Mouse (Mus musculus) v-Abl transformed pro-B cells (cell line): ENCODE results near the gene Mgrn1.

ENCODE experiments used
- in situ Hi-C, 2 experiments: fragments of 400-800 bp; cut with MboI; formaldehyde crosslinking; loops; one replicate each; pipeline ENCODE4 v1.15.1; 2025; ENCODE audit not compliant: unreplicated experiment in 2 of 2

Mgrn1 gene

GRCm38 (mm10) chr16:4885760-4886689, at the start of gene Mgrn1:
Mgrn1 (plus strand) TSS chr16:4886249.
- in situ Hi-C loops = no loop called here

- in situ Hi-C loops = no loop called here
These were observed 48.4 kb upstream of the Mgrn1 start for GRCm38 (mm10) chr16:4837631-4838030.

- in situ Hi-C loops = no loop called here
These were observed 46.5 kb upstream of the Mgrn1 start for GRCm38 (mm10) chr16:4839552-4839951.

GRCm38 (mm10) chr16:4840231-4840630, 45.8 kb upstream of the Mgrn1 start:
- in situ Hi-C loops = no loop called here

DNA sequence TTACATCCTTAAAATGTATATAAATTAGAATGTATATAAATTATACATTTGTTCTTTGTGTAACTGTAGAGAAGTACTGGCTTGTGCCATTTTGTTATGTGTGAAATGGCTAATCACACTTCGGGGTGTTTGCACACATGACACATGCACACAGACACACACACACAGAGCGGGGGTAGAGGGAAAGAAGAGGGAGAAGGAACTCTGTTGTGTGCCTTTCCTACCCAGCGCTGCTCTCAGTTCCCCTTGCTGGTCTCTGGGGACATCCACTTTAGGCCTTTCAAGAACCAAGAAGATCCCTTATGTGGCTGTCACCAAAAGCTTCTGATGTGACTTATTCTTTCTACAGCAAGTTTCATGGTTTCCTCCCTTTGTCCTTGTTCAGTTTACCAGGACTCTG, 39.0 kb upstream of the Mgrn1 start:
- in situ Hi-C loops = no loop called here

DNA sequence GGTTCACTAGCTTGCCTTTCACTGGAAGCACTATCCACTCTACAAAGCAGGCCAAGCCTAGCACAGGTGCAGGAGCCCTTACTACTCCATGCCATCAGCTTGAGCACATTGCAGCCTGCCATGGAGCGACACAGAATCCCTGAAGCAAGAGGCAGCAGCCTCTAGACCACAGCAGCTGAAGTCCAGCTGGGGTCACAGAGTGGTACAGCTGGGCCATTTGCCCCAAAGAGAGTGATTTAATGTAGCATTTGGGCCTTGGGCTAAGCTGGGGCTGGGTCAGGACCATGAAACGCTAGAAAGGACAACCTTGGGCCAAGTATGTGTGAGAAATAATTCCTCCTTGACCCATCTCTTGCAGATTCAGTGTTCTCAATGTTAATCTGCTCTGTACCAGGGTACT, 38.0 kb upstream of the Mgrn1 start:
- in situ Hi-C loops = no loop called here

- in situ Hi-C loops = no loop called here
These were observed 35.7 kb upstream of the Mgrn1 start for GRCm38 (mm10) chr16:4850361-4850760.

GRCm38 (mm10) chr16:4850938-4851628, 35.0 kb upstream of the Mgrn1 start:
- in situ Hi-C loops = no loop called here

- in situ Hi-C loops = no loop called here
These were observed 30.9 kb upstream of the Mgrn1 start for GRCm38 (mm10) chr16:4855046-4855650.

- in situ Hi-C loops = loop anchor here in 1 of 2 experiments (10.0 kb wide), 1 partner anchor 53 kb away; no protein-coding TSS in a partner anchor
These were observed 24.7 kb upstream of the Mgrn1 start for GRCm38 (mm10) chr16:4861392-4861791.

GRCm38 (mm10) chr16:4862863-4863483, 23.1 kb upstream of the Mgrn1 start:
- in situ Hi-C loops = loop anchor here in 1 of 2 experiments (10.0 kb wide), 1 partner anchor 52 kb away; no protein-coding TSS in a partner anchor

DNA sequence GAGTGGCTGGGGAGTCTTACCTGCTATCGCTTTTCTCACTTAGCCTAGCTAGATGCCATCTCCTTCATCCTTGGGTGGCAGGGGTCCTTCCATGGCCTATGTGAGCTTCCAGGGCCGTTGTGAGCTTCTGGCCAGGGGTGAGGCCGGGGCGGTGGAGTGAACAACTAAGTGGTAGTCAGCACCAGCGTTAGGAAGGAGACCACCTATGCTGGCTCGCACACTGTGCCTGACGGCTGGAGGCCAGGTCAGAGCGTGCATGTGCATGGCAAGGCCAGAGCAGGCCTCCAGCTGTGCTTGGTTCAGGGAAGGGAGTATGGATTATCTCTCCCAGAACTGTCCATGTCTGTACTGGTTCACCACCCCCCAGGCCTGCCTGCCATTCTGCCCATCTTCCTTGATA, 22.3 kb upstream of the Mgrn1 start:
- in situ Hi-C loops = loop anchor here in 1 of 2 experiments (10.0 kb wide), 1 partner anchor 51 kb away; no protein-coding TSS in a partner anchor

DNA sequence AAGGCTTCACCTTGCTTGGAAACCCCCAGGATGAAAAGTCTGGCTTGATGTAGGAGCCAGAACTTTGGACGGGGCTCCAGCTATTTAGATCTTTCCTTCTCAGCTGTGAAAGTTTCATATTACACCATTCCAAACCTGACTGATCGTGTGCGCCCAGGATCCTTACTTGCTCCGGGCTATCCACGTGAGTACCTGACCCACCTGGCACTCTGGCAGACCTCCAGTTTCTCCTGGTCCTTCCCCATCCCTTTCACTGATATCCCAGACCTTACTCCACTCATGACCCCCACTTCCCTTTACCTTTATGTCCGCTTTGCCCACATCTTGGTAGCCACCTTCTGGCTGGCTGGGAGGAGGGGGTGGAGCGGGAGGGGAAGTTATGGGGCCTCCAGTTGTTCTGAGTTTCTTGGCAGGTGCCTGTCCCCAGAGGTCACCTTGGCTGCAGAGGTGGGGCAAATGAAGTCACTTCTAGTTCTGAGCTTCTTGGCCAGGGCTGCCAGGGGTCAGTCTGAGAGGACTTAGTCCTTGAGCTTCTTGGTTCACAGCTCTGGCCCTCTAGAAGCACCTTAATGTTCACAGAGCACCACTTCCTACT, 19.9 kb upstream of the Mgrn1 start:
- in situ Hi-C loops = loop anchor here (5.0 to 10.0 kb wide), 2 partner anchors 46 to 49 kb away; no protein-coding TSS in a partner anchor

GRCm38 (mm10) chr16:4870490-4870889, 15.6 kb upstream of the Mgrn1 start:
- in situ Hi-C loops = no loop called here

DNA sequence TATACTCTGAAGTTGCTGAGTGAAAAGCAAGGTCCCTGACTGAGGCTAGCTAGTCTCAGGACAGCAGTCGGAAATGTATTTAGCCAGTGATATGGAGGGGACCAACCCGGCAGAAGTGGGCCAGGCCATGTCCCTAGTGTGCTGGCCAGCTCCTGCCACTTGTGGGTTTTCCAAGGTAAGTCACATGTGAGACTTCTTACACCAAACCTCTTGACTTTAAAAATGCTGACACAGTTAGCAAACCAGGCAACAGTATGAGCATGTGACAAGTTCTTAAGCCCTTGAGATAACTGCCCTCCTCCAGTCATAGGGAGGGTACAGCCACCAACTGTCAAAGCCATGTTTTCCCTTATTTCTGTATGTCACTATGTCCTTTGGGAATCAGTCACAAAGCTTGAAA, 14.1 kb upstream of the Mgrn1 start:
- in situ Hi-C loops = no loop called here

DNA sequence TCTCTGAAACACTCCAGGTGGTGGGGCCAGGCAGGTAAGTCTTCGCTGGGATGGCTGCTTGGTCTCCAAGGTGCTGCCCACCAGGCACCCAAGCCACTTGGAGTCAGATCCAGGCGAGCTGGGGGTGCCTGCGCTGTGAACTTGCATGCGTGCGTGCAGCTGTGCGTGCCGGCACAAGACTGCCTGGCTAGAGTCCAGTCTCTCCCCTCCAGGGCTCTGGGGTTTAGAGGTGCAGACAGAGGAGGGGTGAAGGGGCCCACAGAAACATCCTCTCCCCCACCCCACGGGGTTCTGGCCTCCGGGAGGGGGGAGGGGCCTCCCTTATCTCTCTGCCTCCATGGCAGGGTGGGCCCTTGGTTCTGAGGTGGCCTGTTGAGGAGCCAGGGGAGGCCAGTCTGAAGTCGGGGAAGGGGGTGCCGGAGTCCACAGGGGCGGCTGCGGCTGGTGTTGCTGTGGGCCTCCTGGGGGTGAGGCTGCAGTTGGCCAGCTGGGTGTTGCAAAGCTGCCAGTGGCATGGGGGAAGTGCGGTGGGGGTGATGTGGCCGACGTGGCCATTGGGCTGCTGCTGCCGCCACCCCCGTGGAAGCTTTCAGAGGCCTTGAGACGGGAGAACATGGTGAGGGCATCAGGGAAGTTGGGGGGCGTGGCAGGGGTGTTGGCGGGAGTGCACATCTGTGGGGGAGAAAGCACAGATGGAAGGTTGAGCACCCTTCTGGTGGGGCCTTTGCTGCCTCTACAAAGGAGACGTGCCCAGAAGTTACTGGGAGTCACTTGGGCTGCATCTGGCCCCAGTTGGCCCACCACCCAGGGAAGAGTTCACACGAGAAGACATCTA, 10.6 kb upstream of the Mgrn1 start:
- in situ Hi-C loops = no loop called here

- in situ Hi-C loops = no loop called here
These were observed 9.9 kb upstream of the Mgrn1 start for GRCm38 (mm10) chr16:4876033-4876680.

DNA sequence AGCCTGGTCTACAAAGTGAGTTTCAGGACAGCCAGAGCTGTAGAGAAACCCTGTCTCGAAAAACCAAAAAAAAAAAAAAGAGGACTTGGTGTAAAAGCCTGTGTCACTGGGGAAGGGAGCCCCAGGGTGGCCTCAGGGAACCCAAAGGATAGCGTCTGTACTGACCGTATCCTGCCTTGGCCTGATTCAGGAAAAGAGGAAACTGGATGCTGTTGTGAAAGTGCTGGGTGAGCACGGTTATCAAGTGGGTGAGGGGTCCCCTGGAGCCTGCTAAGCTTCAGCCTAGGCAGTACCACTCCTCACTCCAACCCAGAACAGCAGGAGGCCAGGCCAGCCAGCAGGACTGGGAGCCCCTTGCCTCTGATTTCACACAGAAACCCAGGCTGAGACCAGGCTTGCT, 8.9 kb upstream of the Mgrn1 start:
- in situ Hi-C loops = no loop called here

DNA sequence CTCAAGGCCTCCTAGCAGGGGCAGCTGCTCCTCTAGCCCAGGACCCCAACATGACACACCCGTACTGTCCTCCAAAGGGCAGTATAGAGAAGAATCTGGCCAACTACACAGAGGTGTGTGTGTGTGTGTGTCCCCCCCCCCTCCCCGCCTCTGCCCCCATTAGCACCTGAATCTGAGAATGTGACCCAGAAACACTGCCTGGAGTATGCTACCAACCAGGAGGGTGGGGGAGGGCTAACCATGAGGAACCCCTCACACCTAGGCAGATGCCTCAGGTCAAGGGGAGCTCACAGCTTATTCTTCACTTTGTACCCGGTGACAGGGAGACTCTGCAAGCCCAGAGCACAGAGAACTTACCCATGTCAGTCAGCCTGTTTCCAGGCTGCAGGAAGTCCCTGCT, 8.3 kb upstream of the Mgrn1 start:
- in situ Hi-C loops = no loop called here
